Mouse (Mus musculus): Measurements from ENCODE around the gene Dazap1.
A peak's percentile ranks its signal among the peaks of the same experiment; 100 is the strongest.

Dazap1 gene

DNA sequence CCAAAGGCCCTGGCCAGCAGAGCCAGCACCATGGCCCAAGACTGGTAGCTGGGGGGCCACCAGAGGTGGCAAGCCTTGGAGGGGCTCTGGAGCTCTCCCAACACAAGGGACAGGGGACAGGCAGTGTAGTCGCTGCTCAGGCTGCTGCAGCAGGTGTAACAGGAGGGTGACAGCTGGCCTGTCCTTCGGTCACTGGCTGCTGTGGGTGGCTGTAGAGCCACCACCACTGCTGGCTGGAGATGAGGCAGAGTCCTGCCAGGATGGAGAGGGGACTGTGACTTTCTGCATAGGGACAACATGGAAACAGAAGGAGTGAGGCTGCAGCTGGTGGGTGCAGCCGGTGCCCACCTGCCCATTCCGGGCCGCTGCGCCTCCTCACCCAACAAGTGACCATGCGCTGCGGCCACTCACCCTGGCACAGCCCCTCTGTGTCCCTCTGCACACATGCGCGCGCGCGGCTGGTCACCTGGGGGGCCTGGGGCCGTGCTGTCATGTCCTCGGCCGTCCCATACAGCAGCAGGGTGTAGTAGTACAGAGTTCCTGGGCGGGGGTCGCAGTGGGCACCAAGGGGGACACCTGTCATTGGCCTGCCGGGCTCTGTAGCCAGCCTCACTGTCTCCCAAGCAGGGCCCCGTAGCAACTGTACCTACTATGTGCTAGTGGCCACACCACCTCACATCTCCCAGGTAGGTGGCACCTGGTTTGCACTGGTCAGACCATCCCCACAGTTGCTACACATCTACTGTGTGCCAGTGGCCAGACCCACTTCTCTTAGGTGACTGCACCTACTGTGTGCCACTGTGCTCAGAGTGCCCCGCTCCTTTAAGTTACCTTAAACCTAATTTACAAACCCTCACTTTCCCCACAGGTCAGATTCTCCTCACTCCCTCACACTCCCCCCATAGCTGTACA, 60.6 kb downstream of the Dazap1 start:
- peak in 1 of 2 experiments; percentile 52 for DNase-seq (ENCODE audit: low spot score in 2 of 2)

DNA sequence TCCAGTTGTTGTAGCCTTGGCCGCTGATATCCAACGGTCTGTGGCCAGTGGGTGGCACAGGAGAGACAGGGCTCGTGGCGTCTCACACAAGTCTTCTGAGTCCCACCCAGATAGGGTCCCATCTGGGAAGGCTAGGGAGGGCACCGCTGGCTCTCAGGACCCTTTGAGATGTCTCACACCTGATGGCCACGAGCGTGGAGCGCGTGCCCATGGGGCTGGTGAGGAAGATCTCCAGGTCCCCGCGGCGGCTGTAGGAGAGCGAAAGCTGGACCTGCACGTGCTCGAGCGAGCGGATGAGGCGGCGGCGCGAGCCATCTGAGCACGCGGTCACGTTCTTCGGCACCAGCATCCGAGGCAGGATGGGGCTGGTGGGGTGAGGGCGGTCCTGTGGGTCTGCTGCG, 61.5 kb downstream of the Dazap1 start:
- DNase-seq (ENCODE audit: low spot score in 2 of 2): peak in 1 of 2 experiments; percentile 40

DNA sequence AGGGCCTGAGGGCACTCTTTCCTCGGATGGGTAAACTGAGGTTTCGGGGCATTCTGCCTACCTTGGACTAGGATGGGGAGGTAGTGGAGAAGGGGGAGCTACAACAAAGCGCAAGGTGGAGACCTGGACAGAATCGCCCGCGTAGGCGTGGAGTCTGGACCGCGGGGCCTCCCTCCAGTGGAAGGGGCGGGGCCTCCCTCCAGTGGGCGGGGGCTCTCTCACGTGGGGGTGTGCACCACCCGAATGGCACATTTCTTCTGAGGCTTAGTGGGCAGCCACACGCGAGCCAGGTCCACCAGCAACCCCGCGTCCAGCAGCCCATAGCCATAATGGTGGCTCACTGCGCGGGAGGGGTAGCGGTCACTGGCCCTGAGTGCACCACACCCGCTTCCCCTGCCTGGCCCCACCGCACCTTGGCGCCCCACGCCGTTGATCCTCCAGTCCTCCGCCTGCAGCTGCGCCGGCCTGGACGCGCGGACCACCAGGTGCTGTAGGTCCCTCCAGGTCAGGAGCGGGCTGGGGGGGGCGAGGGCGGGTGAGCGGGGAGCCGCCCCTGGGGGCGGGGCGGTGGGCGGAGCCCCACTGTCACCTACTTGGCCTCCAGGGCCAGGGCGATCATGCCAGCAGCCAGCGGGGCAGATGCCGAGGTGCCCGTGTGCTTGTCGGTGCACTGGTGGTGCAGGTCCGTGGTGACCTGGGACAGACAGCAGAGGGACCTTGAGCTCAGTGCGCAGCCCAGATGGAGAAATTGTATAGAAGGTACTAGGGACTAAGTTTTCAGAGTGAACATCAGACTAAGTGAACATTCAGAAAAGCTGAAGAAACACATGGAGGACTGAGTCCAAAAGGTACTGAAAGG, 62.2 kb downstream of the Dazap1 start:
- DNase-seq (ENCODE audit: low spot score in 2 of 2): peak in 1 of 2 experiments; percentile 48

DNA sequence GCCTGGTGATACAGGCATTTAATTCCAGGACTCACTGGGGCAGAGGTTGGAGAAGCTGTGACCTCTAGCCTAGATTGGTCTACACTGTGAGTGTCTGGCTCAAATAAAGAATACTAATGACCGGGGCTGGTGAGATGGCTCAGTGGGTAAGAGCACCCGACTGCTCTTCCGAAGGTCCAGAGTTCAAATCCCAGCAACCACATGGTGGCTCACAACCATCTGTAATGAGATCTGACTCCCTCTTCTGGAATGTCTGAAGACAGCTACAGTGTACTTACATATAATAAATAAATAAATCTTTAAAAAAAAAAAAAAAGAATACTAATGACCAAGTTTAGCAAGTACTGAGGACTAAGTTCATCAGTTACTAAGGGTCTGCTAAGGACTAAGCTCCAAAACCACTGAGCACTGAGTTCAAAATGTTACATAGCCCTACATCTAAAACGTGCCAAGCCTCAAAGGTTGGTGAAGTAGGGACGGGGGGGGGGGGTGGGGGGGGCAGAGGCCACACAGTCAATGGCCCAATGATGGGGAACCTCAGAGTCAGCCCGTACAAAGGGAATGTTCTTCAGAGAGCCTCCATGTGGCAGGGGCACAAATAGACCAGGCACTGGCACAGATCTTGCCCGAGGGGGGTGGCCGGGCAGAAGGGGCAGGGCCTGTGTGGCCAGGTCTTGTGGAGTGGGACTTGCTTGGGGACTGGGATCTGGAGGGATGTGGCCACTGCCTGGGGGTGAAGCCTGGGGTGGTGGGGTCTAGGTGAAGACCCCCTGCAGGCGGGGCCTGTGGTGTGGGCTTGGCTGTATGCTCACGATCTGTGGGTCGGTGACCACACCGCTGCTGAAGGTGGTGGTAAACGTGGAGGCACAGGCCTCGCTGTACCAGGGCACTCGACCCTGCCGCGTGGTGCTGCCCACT, 63.1 kb downstream of the Dazap1 start:
- DNase-seq (ENCODE audit: low spot score in 2 of 2): no peak

DNA sequence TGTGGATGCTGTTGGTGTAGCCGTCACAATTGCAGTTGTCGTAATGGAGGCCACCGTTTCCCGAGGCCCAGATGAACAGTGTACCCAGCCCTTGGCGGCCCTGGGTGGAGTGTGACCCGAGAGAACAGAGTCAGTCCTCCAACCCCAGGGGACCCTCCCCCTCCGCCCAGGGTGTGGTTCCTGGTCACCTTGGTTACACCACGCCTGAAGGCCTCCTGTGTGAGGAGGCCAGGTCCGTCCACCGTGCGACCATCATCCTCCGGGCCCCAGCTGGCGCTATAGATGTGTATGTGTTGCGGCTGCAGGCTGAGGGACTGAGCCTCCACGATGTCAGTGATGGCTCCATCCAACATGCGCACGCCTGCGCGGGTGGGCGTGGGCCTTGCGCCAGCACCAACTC, 63.8 kb downstream of the Dazap1 start:
- no peak for DNase-seq (ENCODE audit: low spot score in 2 of 2)

DNA sequence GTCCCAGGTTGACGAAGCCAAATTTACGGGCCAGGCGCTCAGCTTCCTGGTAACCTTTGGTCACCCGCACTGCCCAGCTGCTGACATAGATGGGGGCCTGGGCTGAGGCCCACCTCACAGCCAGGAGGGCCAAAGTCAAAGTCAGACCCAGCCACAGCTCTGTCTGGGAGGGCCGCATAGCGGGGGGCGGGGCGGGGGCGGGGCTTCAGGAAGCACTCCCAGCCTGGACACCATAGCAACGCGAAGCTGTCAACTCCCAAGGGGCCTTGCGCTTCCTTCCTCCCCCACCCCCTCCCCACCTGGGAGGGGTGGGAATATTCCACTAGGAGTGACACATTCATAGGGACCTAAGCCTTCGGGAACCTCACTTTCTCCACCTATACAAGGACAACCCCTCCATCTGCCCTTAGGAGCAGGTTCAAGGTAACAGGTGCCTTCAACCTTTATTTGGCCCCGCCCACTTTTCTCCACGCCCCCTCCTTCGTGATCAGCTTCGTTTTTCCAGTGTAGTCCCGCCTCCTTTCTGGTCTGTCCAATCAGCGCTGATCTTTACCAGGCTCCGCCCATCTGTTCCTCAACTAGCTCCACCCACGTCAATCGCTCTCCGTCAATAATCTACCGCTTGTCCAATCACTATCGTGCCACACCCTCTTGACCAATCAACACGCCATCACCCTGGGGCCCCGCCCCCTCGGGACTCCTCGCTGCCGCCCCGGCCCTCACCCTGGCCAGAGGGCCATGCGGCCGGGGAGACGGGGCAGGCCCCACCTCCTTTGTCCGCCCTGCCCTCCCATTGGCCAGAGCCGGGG, 68.2 kb downstream of the Dazap1 start, which contains the start of the genes Pcsk4 and Reep6:
TSS of gene Pcsk4 (minus strand) at position 226 of the 809 bp plus-strand sequence.
TSS of gene Reep6 (plus strand) at position 681 of the 809 bp plus-strand sequence.
- peak; percentile 97 to 99 for DNase-seq (ENCODE audit: low spot score in 2 of 2)

DNA sequence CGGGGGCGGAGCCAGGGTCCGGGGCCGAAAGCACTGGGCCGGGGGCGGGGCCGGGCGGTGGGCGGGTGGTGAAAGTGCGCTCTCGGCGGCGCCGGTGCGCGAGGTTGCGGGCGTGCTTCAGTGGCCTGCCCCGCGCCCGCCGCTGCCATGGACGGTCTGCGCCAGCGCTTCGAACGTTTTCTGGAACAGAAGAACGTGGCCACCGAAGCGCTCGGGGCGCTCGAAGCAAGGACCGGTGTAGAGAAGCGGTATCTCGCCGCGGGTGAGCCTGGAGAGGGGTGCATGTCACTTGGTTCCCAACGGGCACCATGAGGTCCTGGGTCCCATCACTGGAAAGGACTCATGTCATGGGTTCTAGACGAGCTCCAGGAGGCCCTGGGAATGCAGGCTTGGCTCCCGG, 68.8 kb downstream of the Dazap1 start:
- DNase-seq (ENCODE audit: low spot score in 2 of 2): no peak

DNA sequence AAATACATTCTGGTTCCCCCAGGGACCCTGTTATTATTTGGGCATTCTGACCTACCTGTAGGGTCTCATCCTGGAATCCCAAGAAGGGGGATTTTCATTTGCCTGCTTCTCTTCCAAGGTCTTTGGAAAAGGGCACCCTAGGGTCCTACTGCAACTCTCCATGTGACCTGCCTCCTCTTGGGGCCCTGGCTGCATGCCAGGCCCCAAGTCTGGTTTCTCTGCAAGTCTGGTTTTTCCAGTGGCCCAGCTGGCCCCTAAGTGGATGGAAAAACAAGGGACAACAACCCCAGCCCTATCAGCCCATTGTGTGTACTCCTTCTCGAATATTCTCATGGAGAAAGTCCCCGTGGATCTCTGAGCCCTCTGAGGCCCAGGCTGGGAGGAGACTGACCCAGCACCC, 69.6 kb downstream of the Dazap1 start:
- DNase-seq (ENCODE audit: low spot score in 2 of 2): no peak

DNA sequence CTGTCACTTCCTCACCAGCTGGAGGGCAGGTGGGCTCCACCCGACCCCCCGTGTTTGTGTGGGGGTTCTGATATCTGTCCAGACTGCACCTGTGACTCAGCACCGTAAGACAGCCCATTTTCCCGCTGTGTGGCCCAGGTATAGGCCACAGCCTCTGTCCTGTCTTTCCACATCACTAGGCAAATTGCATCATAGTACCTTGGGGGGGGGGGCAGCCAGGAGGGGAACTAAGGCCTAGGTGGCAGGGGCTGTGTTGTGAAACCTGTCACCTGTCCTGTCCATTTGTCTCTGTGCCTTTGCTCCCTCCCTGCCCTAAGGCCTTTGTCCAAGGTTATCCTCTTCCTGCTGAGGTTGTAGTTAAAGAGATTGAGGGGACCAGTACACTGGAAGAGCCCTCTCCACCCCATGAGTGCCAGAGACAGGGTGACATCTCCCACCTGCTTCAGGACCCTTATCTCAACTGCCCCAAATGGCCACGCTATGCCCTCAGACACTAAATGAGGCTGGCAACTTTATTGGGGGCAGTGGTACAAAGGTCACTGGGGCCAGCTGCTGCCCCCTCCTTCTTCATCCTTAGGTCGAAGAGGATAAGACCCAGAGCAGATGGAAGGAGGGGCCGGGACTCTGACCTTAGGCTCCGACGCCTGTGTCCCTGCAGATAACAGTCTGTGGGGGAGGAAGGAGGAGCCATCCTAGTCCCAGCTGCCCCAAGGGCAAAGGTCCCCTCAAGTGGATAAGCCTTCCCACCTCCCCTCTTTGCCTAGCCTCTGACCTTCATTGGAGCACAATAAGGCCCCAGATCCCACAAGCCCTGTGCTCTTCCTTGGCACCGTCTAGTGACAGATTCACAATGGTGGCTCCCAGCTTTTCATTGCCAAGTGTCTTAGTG, 70.6 kb downstream of the Dazap1 start:
- DNase-seq (ENCODE audit: low spot score in 2 of 2): no peak

DNA sequence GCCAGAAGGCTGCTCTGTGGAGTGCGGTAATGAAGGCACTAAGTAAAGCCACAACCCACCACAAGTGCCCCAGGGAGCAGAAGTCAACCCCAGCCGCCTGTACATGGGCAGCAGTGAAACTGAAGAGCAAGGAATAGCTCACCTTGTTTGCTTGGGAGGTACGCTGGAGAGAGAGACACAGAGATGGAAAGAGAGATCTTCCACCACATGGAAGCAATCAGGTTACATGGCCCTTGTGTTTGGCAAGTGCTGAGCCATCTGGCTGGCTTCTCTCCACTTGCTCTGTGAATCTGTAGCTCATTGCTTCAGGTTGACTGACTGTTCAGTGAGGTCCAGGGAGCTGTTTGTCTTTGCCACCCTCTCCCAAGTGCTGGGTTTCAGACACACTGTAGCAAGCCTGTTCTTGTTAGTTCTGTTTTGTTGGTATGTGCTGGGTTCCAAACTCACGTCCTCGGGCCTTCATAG, 71.3 kb downstream of the Dazap1 start:
- no peak for DNase-seq (ENCODE audit: low spot score in 2 of 2)

DNA sequence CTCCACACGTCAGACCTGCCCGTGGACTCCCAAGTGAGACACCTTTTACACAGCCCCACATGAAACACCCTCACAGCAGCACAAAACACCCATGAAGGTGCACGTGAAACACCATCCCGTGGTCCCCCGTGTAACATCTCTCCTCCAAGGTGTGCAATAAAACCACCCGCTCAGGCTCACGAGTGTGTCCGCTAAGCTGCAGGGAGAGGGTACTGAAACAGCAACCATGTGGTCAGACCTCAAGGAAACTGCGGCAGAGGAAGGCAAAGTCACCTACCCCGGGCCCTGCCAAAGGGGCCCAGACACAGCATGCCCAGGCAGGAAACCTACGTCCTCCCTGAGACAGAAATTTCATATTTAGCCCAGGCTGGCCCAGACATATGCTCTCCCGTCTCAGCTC, 75.0 kb downstream of the Dazap1 start:
- DNase-seq (ENCODE audit: low spot score in 2 of 2): no peak

Data from frontal cortex, postnatal 10 days (tissue).